Mouse (Mus musculus) hindbrain, embryonic 13.5 days (tissue): ENCODE measurements around the gene Rcor2. TPM values are rescaled to one million over a fixed set of nuclear protein-coding genes. Genes with fewer than 3 reads are reported as not detected.

ENCODE experiments used
- ATAC-seq: fragments of 200-750 bp; cut with Nextera tagmentation; 2 replicates; pipeline ENCODE4 v1.8.0; 2017; ENCODE audit warnings: moderate TSS enrichment; ENCODE audit not compliant: low FRiP score
- H3K27ac ChIP-seq: fragments of 300-500 bp; sonication (generic); 2 replicates; pipeline ENCODE4 v1.5.1; 2015; ENCODE audit warnings: inconsistent platforms, mild to moderate bottlenecking, moderate library complexity
- H3K27me3 ChIP-seq: fragments of 300-500 bp; sonication (generic); 2 replicates; pipeline ENCODE4 v1.6.1; 2015; ENCODE audit warnings: mild to moderate bottlenecking, inconsistent platforms
- H3K36me3 ChIP-seq: fragments of 300-500 bp; sonication (generic); 2 replicates; pipeline ENCODE4 v1.6.1; 2015; ENCODE audit warnings: mild to moderate bottlenecking, inconsistent platforms
- H3K4me1 ChIP-seq: fragments of 300-500 bp; sonication (generic); replicated peaks from 2 replicates; pipeline ENCODE4 v1.6.1; 2015; ENCODE audit warnings: inconsistent platforms
- H3K4me2 ChIP-seq: fragments of 300-500 bp; sonication (generic); 2 replicates; pipeline ENCODE4 v1.6.1; 2015; ENCODE audit warnings: inconsistent platforms, mild to moderate bottlenecking, moderate library complexity
- H3K4me3 ChIP-seq: fragments of 300-500 bp; sonication (generic); 2 replicates; pipeline ENCODE4 v1.5.1; 2015; ENCODE audit warnings: mild to moderate bottlenecking, inconsistent platforms
- H3K9ac ChIP-seq: fragments of 300-500 bp; sonication (generic); 2 replicates; pipeline ENCODE4 v1.6.1; 2015; ENCODE audit warnings: mild to moderate bottlenecking, inconsistent platforms
- H3K9me3 ChIP-seq: fragments of 300-500 bp; sonication (generic); 2 replicates; pipeline ENCODE4 v1.6.1; 2016; ENCODE audit warnings: inconsistent platforms
- WGBS: fragments of 180-500 bp; shearing (Covaris S2); methylation state at CpG from one replicate; pipeline ENCODE4 v1.1.7; 2015; 5-methylcytosine and 5-hydroxymethylcytosine counted together
- polyA plus RNA-seq: library from polyadenylated mRNA; unstranded; fragments of >200 nt; fragmentation: Nextera tagmentation; extraction: Ambion mirVana; gene quantifications from 2 replicates; pipeline ENCODE4 v1.2.1, GENCODE M21; 2015

Gene Rcor2
- polyA plus RNA-seq, 1 experiment from 2014 or later, result 30.2 TPM

DNA sequence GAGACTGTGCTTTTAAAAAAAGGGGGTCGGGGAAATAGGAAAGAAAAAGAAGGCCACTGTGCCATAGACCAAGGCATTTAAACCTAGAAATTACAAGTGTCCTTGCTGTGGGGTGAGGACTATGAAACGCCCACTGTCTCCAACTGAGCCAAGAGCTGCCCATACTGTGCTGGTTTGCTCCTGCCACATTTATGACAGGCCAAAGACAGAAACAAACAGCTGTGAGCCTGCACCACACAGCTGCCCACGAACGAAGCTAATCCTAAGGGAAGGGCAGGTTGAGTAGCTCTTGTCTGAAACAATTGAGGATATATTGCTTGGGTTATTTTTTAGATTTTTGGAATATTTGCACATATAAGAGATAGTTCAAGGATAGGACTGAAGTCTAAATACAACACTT, 49.7 kb downstream of the Rcor2 start:
- ATAC-seq, result no peak
- Histone ChIP-seq H3K4me3 (no peak overlapping the region), H3K4me2 (no peak overlapping the region), H3K36me3 (no peaks in the 10 kb centered on the region), H3K4me1 (peaks cover 31% of the 10 kb centered on the region), H3K9ac (no peak overlapping the region), H3K27ac (no peak overlapping the region), H3K9me3 (no peaks in the 10 kb centered on the region), H3K27me3 (no peaks in the 10 kb centered on the region)
- 90% methylated on average over 4 of the region's 4 CpGs for WGBS

GRCm38 (mm10) chr19:7317716-7318115, 50.6 kb downstream of the Rcor2 start:
- H3K4me3 ChIP-seq, result no peak overlapping the region
- 86% methylated on average over 4 of the region's 4 CpGs for WGBS

GRCm38 (mm10) chr19:7320181-7320580, 53.1 kb downstream of the Rcor2 start:
- H3K36me3 ChIP-seq, result no peaks in the 10 kb centered on the region
- ATAC-seq, result no peak
- no peak overlapping the region for H3K9ac ChIP-seq
- no peak overlapping the region for H3K4me3 ChIP-seq
- no peaks in the 10 kb centered on the region for H3K27me3 ChIP-seq
- no peaks in the 10 kb centered on the region for H3K9me3 ChIP-seq
- H3K4me1 ChIP-seq, result peaks cover 16% of the 10 kb centered on the region
- H3K4me2 ChIP-seq, result no peak overlapping the region
- no peak overlapping the region for H3K27ac ChIP-seq
- WGBS, result 74% methylated on average over 2 of the region's 2 CpGs

More at GRCm38 (mm10) chr19:7317716-7318115, 50.6 kb downstream of the Rcor2 start:
- H3K36me3 ChIP-seq, result no peaks in the 10 kb centered on the region
- H3K27me3 ChIP-seq, result no peaks in the 10 kb centered on the region
- H3K9me3 ChIP-seq, result no peaks in the 10 kb centered on the region
- peaks cover 31% of the 10 kb centered on the region for H3K4me1 ChIP-seq
- no peak overlapping the region for H3K27ac ChIP-seq
- H3K4me2 ChIP-seq, result no peak overlapping the region
- no peak for ATAC-seq
- H3K9ac ChIP-seq, result no peak overlapping the region

GRCm38 (mm10) chr19:7321391-7321790, 54.3 kb downstream of the Rcor2 start:
- H3K27ac ChIP-seq, result no peak overlapping the region
- no peak overlapping the region for H3K4me3 ChIP-seq
- no peaks in the 10 kb centered on the region for H3K9me3 ChIP-seq
- H3K27me3 ChIP-seq, result no peaks in the 10 kb centered on the region
- H3K4me1 ChIP-seq, result peaks cover 5% of the 10 kb centered on the region
- ATAC-seq, result no peak
- H3K36me3 ChIP-seq, result no peaks in the 10 kb centered on the region; the same call in 1 of the 2 replicates
- WGBS, result 86% methylated on average over 3 of the region's 3 CpGs
- H3K9ac ChIP-seq, result no peak overlapping the region
- no peak overlapping the region for H3K4me2 ChIP-seq

Other genes with a start within 250 kb of the Rcor2 start
- gene Fermt3, start 247.9 kb upstream of the Rcor2 start, polyA plus RNA-seq, result 4.4 and 5.6 TPM in 2 replicates
- gene Stip1, start 227.4 kb upstream of the Rcor2 start, polyA plus RNA-seq, result 233 and 239 TPM in 2 replicates
- 4.2 and 5.3 TPM in 2 replicates for gene Macrod1, start 210.5 kb upstream of the Rcor2 start, polyA plus RNA-seq
- gene Flrt1, start 161.6 kb upstream of the Rcor2 start, polyA plus RNA-seq, result 7.1 and 8.1 TPM in 2 replicates
- gene Otub1, start 61.0 kb upstream of the Rcor2 start, polyA plus RNA-seq, result 233 and 250 TPM in 2 replicates
- gene Cox8a, start 49.7 kb upstream of the Rcor2 start, polyA plus RNA-seq, result 881 and 924 TPM in 2 replicates
- gene Naa40, start 26.1 kb upstream of the Rcor2 start, polyA plus RNA-seq, result 65.3 and 66.6 TPM in 2 replicates
- gene Mark2, start 74.5 kb downstream of the Rcor2 start, polyA plus RNA-seq, result 40.9 and 42.5 TPM in 2 replicates
- gene Spindoc, start 115.7 kb downstream of the Rcor2 start, polyA plus RNA-seq, result 34.0 and 42.7 TPM in 2 replicates
- gene 2700081O15Rik, start 150.3 kb downstream of the Rcor2 start, polyA plus RNA-seq, result 17.7 and 18.0 TPM in 2 replicates
- 513 and 532 TPM in 2 replicates for gene Rtn3, start 216.0 kb downstream of the Rcor2 start, polyA plus RNA-seq
- gene Atl3, start 226.7 kb downstream of the Rcor2 start, polyA plus RNA-seq, result 6.9 and 7.9 TPM in 2 replicates